Mouse (Mus musculus): ENCODE results near the gene Slc6a16. TPM values are rescaled to one million over a fixed set of nuclear protein-coding genes. Genes with fewer than 3 reads are reported as not detected.
"Not testable (repeated sequence)": the region's sequence is repeated elsewhere in the genome, so short reads cannot be mapped to it uniquely, and the experiment has no call there.

Slc6a16 gene
- polyA plus RNA-seq, 1 experiment from 2014 or later, result 0.16 TPM

GRCm38 (mm10) chr7:45255822-45256221, 14.9 kb downstream of the Slc6a16 start:
- H3K27ac ChIP-seq (replicated peaks; ENCODE audit: low read depth, low read length); H3K9me3 ChIP-seq (ENCODE audit: control insufficient read depth, low read length); H3K9ac ChIP-seq (replicated peaks; ENCODE audit: low read length); ATAC-seq (ENCODE audit: low FRiP score, low TSS enrichment); H3K27me3 ChIP-seq (ENCODE audit: control insufficient read depth, insufficient read depth, low read length); H3K4me3 ChIP-seq (replicated peaks; ENCODE audit: low read depth, low read length); H3K4me1 ChIP-seq (ENCODE audit: control insufficient read depth, insufficient read depth, low read length); DNase-seq; H3K36me3 ChIP-seq (ENCODE audit: control insufficient read depth, insufficient read depth, low read length); H3K4me2 ChIP-seq (ENCODE audit: low read length): not testable (repeated sequence)
- WGBS, result 86% methylated on average over 5 of the region's 7 CpGs

- ATAC-seq (ENCODE audit: low FRiP score, low TSS enrichment) (no peak), DNase-seq (no peak)
- H3K36me3 ChIP-seq (ENCODE audit: control insufficient read depth, insufficient read depth, low read length), result no peaks in the 10 kb centered on the region
- no peaks in the 10 kb centered on the region for H3K27me3 ChIP-seq (ENCODE audit: control insufficient read depth, insufficient read depth, low read length)
- no peak overlapping the region for H3K9ac ChIP-seq (replicated peaks; ENCODE audit: low read length)
- no peak overlapping the region for H3K4me2 ChIP-seq (ENCODE audit: low read length)
- no peaks in the 10 kb centered on the region for H3K9me3 ChIP-seq (ENCODE audit: control insufficient read depth, low read length)
- H3K27ac ChIP-seq (replicated peaks; ENCODE audit: low read depth, low read length), result no peak overlapping the region
- no peaks in the 10 kb centered on the region for H3K4me1 ChIP-seq (ENCODE audit: control insufficient read depth, insufficient read depth, low read length)
- 66% methylated on average over 11 of the region's 11 CpGs for WGBS
- no peak overlapping the region for H3K4me3 ChIP-seq (replicated peaks; ENCODE audit: low read depth, low read length)
Measured at GRCm38 (mm10) chr7:45257063-45257840, 16.4 kb downstream of the Slc6a16 start.

DNA sequence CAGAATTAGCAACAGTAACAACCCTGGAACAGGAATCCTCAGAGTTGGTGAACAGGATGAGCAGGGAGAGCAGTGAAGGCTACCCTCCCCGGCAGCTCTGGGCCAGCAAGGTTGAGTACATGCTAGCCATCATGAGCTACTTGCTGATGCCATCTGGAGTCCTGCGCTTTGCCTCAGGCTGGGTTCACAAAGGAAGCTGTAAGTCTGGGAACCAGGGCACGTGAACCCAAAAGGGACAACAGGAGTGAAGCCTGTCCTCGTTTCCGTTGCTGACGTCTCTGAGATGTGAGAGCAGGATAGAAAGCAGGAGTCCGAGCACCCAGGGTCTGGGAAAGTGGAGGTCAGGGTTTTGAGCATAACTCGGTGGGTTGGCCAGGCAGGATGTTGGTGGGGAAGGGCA, 18.4 kb downstream of the Slc6a16 start:
- Histone ChIP-seq H3K9ac (replicated peaks; ENCODE audit: low read length) (no peak overlapping the region), H3K36me3 (ENCODE audit: control insufficient read depth, insufficient read depth, low read length) (no peaks in the 10 kb centered on the region), H3K27me3 (ENCODE audit: control insufficient read depth, insufficient read depth, low read length) (no peaks in the 10 kb centered on the region), H3K4me1 (ENCODE audit: control insufficient read depth, insufficient read depth, low read length) (no peaks in the 10 kb centered on the region), H3K27ac (replicated peaks; ENCODE audit: low read depth, low read length) (no peak overlapping the region), H3K4me2 (ENCODE audit: low read length) (no peak overlapping the region), H3K4me3 (replicated peaks; ENCODE audit: low read depth, low read length) (no peak overlapping the region), H3K9me3 (ENCODE audit: control insufficient read depth, low read length) (no peaks in the 10 kb centered on the region)
- DNase-seq, result no peak
- 91% methylated on average over 8 of the region's 8 CpGs for WGBS
- no peak for ATAC-seq (ENCODE audit: low FRiP score, low TSS enrichment)

DNA sequence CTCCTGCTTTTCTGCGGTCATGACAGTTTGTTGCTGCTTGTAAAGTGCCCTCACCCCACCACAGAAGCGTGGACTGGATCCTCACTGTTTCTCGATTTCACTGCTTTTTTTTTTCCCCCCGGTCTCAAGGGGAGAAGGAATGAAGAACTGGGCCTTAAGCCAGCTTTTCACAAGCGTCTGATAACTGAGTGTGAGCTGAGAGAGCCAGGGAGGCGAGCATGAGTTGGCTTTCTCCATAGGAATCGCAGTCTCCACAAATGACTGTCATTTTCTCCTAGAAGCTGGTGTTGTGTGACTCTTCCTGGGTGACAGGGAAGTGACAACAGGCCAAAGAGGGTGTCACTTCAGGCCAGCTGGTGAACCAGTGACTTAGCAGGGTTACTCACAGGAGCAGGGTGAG, 21.4 kb downstream of the Slc6a16 start:
- WGBS, result 68% methylated on average over 7 of the region's 7 CpGs
- H3K27ac ChIP-seq (replicated peaks; ENCODE audit: low read depth, low read length), result no peak overlapping the region
- H3K4me2 ChIP-seq (ENCODE audit: low read length), result no peak overlapping the region
- H3K27me3 ChIP-seq (ENCODE audit: control insufficient read depth, insufficient read depth, low read length), result no peaks in the 10 kb centered on the region
- no peaks in the 10 kb centered on the region for H3K4me1 ChIP-seq (ENCODE audit: control insufficient read depth, insufficient read depth, low read length)
- no peak overlapping the region for H3K9ac ChIP-seq (replicated peaks; ENCODE audit: low read length)
- no peak for ATAC-seq (ENCODE audit: low FRiP score, low TSS enrichment)
- H3K36me3 ChIP-seq (ENCODE audit: control insufficient read depth, insufficient read depth, low read length), result no peaks in the 10 kb centered on the region
- no peak overlapping the region for H3K4me3 ChIP-seq (replicated peaks; ENCODE audit: low read depth, low read length)
- no peak for DNase-seq
- no peaks in the 10 kb centered on the region for H3K9me3 ChIP-seq (ENCODE audit: control insufficient read depth, low read length)

DNA sequence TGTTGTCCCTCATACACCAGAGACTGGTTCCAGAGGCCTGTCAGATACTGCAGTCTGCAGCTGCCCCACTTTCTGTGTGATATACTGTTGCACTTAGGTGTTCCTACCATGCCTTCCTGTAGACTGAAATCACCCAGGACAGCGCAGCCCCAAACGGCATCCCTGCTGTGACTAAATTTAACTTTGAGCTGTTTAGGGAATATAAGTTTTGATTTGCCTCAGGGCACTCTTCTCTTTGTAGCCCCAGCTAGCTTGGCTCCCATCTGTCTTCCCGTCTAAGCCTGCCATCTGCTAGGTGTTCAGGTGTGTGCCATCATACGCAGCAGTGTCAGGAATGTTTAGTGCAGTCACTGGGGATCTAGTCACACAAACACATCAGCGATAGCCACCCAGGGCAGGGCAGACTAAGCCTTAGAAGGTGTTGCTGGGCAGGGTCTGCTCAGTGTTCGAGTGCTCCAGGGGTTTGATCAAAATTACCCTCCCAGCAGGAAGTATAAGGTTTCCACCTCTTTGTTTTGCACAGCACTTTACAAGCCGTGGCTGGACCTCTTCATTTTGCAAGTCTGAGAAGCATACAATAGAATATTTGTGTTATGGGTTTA, 22.2 kb downstream of the Slc6a16 start:
- H3K4me2 ChIP-seq (ENCODE audit: low read length), result no peak overlapping the region
- no peaks in the 10 kb centered on the region for H3K4me1 ChIP-seq (ENCODE audit: control insufficient read depth, insufficient read depth, low read length)
- H3K9me3 ChIP-seq (ENCODE audit: control insufficient read depth, low read length), result no peaks in the 10 kb centered on the region
- DNase-seq, result no peak
- no peak overlapping the region for H3K4me3 ChIP-seq (replicated peaks; ENCODE audit: low read depth, low read length)
- no peaks in the 10 kb centered on the region for H3K27me3 ChIP-seq (ENCODE audit: control insufficient read depth, insufficient read depth, low read length)
- H3K9ac ChIP-seq (replicated peaks; ENCODE audit: low read length), result no peak overlapping the region
- H3K36me3 ChIP-seq (ENCODE audit: control insufficient read depth, insufficient read depth, low read length), result no peaks in the 10 kb centered on the region
- no peak for ATAC-seq (ENCODE audit: low FRiP score, low TSS enrichment)
- WGBS, result 75% methylated on average over 7 of the region's 7 CpGs
- no peak overlapping the region for H3K27ac ChIP-seq (replicated peaks; ENCODE audit: low read depth, low read length)

- Histone ChIP-seq H3K4me1 (ENCODE audit: control insufficient read depth, insufficient read depth, low read length) (no peaks in the 10 kb centered on the region), H3K9ac (replicated peaks; ENCODE audit: low read length) (no peak overlapping the region), H3K27me3 (ENCODE audit: control insufficient read depth, insufficient read depth, low read length) (no peaks in the 10 kb centered on the region), H3K4me2 (ENCODE audit: low read length) (no peak overlapping the region), H3K36me3 (ENCODE audit: control insufficient read depth, insufficient read depth, low read length) (no peaks in the 10 kb centered on the region), H3K27ac (replicated peaks; ENCODE audit: low read depth, low read length) (no peak overlapping the region), H3K4me3 (replicated peaks; ENCODE audit: low read depth, low read length) (no peak overlapping the region), H3K9me3 (ENCODE audit: control insufficient read depth, low read length) (no peaks in the 10 kb centered on the region)
- DNase-seq, result no peak
- ATAC-seq (ENCODE audit: low FRiP score, low TSS enrichment), result no peak
- WGBS, result 83% methylated on average over 3 of the region's 3 CpGs
Measured at GRCm38 (mm10) chr7:45264348-45264747, 23.5 kb downstream of the Slc6a16 start.

- ATAC-seq (ENCODE audit: low FRiP score, low TSS enrichment) (no peak), DNase-seq (no peak)
- 81% methylated on average over 1 of the region's 1 CpGs for WGBS
- Histone ChIP-seq H3K4me3 (replicated peaks; ENCODE audit: low read depth, low read length) (no peak overlapping the region), H3K4me1 (ENCODE audit: control insufficient read depth, insufficient read depth, low read length) (no peaks in the 10 kb centered on the region), H3K4me2 (ENCODE audit: low read length) (no peak overlapping the region), H3K9me3 (ENCODE audit: control insufficient read depth, low read length) (no peaks in the 10 kb centered on the region), H3K27ac (replicated peaks; ENCODE audit: low read depth, low read length) (no peak overlapping the region), H3K9ac (replicated peaks; ENCODE audit: low read length) (no peak overlapping the region), H3K36me3 (ENCODE audit: control insufficient read depth, insufficient read depth, low read length) (no peaks in the 10 kb centered on the region), H3K27me3 (ENCODE audit: control insufficient read depth, insufficient read depth, low read length) (no peaks in the 10 kb centered on the region)
Measured at GRCm38 (mm10) chr7:45265518-45265917, 24.6 kb downstream of the Slc6a16 start.

DNA sequence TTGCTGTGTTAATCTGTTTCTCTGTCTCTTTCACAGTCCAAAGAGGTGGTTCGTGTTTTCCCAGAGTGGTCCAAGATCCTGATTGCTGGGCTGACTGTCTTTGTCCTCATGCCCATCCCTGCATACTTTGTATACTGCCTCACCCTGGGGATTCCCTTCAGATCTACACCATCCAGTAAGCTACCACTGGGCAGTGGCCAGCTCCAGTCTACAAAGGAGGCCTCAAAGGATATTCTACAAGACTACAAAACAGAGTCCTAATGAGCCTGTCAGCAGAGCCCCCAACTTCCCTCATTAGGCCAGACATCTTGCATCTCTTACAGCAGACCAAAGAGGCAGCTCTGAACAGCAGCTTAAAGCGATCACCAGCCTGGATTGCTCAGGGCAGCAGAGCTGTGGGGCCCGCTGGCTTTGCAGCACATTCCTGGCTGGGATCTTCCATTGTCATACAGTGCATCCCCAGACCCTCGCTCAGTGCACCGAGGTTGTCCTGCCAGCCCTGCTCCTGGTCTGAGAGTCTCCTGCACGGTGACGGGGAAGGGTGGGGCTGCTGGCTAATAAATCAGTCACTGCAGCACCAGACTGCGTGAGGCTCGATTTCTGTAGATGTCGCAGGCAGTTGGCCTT, 32.0 kb downstream of the Slc6a16 start:
- H3K9ac ChIP-seq (replicated peaks; ENCODE audit: low read length), result no peak overlapping the region
- WGBS, result 61% methylated on average over 10 of the region's 10 CpGs
- no peak for ATAC-seq (ENCODE audit: low FRiP score, low TSS enrichment)

GRCm38 (mm10) chr7:45273672-45274071, 32.8 kb downstream of the Slc6a16 start:
- Histone ChIP-seq H3K4me3 (replicated peaks; ENCODE audit: low read depth, low read length) (no peak overlapping the region), H3K4me2 (ENCODE audit: low read length) (no peak overlapping the region), H3K27ac (replicated peaks; ENCODE audit: low read depth, low read length) (no peak overlapping the region), H3K9ac (replicated peaks; ENCODE audit: low read length) (no peak overlapping the region), H3K4me1 (ENCODE audit: control insufficient read depth, insufficient read depth, low read length) (no peaks in the 10 kb centered on the region), H3K36me3 (ENCODE audit: control insufficient read depth, insufficient read depth, low read length) (no peaks in the 10 kb centered on the region), H3K9me3 (ENCODE audit: control insufficient read depth, low read length) (no peaks in the 10 kb centered on the region), H3K27me3 (ENCODE audit: control insufficient read depth, insufficient read depth, low read length) (no peaks in the 10 kb centered on the region)
- DNase-seq, result no peak
- ATAC-seq (ENCODE audit: low FRiP score, low TSS enrichment), result no peak
- WGBS, result 91% methylated on average over 8 of the region's 8 CpGs

More for the DNA sequence above, 32.0 kb downstream of the Slc6a16 start:
- no peaks in the 10 kb centered on the region for H3K9me3 ChIP-seq (ENCODE audit: control insufficient read depth, low read length)
- H3K4me2 ChIP-seq (ENCODE audit: low read length), result no peak overlapping the region
- no peak overlapping the region for H3K4me3 ChIP-seq (replicated peaks; ENCODE audit: low read depth, low read length)
- H3K36me3 ChIP-seq (ENCODE audit: control insufficient read depth, insufficient read depth, low read length), result no peaks in the 10 kb centered on the region
- peak; percentile 6 for DNase-seq
- no peaks in the 10 kb centered on the region for H3K4me1 ChIP-seq (ENCODE audit: control insufficient read depth, insufficient read depth, low read length)
- H3K27me3 ChIP-seq (ENCODE audit: control insufficient read depth, insufficient read depth, low read length), result no peaks in the 10 kb centered on the region
- H3K27ac ChIP-seq (replicated peaks; ENCODE audit: low read depth, low read length), result no peak overlapping the region
